Mouse (Mus musculus) CH12.LX (cell line): ENCODE data around the gene Gm49392.
"Not testable (repeated sequence)": the region's sequence is repeated elsewhere in the genome, so short reads cannot be mapped to it uniquely, and the experiment has no call there.

Source experiments
- CTCF ChIP-seq, 2 experiments: IDR thresholded peaks in 1 of 2; conservative IDR thresholded peaks in 1 of 2; 2 replicates each; pipeline ENCODE4 v1.5.1; 2011 to 2012; ENCODE audit warnings: low read depth in 2 of 2, low read length in 2 of 2, improper control_type of control experiment in 1 of 2, inconsistent platforms in 1 of 2, mild to moderate bottlenecking in 1 of 2, moderate library complexity in 1 of 2
- E2F4 ChIP-seq: IDR thresholded peaks from 2 replicates; pipeline ENCODE4 v1.6.1; 2011; ENCODE audit warnings: low read depth, low read length, improper control_type of control experiment; ENCODE audit not compliant: insufficient replicate concordance
- EP300 ChIP-seq: IDR thresholded peaks from 2 replicates; pipeline ENCODE4 v1.6.1; 2011; ENCODE audit warnings: low read length, improper control_type of control experiment
- HCFC1 ChIP-seq: IDR thresholded peaks from 2 replicates; pipeline ENCODE4 v1.6.1; 2012; ENCODE audit warnings: low read depth, mild to moderate bottlenecking, inconsistent platforms, low read length, improper control_type of control experiment
- JUN ChIP-seq: IDR thresholded peaks from 2 replicates; pipeline ENCODE4 v1.6.1; 2011; ENCODE audit warnings: low read depth, mild to moderate bottlenecking, low read length, improper control_type of control experiment, moderate library complexity; ENCODE audit not compliant: insufficient read depth
- MAFK ChIP-seq: IDR thresholded peaks from 2 replicates; pipeline ENCODE4 v1.6.1; 2011; ENCODE audit warnings: low read length, improper control_type of control experiment; ENCODE audit not compliant: insufficient replicate concordance
- MEF2A ChIP-seq: IDR thresholded peaks from 2 replicates; pipeline ENCODE4 v1.6.1; 2014; ENCODE audit warnings: low read depth, mild to moderate bottlenecking, inconsistent platforms, low read length, improper control_type of control experiment, borderline replicate concordance
- MXI1 ChIP-seq: IDR thresholded peaks from 2 replicates; pipeline ENCODE4 v1.6.1; 2011; ENCODE audit warnings: mild to moderate bottlenecking, low read depth, low read length, improper control_type of control experiment
- NELFE ChIP-seq: IDR thresholded peaks from 2 replicates; pipeline ENCODE4 v1.6.1; 2011; ENCODE audit warnings: low read depth, low read length, improper control_type of control experiment
- POLR2A ChIP-seq: IDR thresholded peaks from 2 replicates; pipeline ENCODE4 v1.6.1; 2011; ENCODE audit warnings: low read depth, mild to moderate bottlenecking, improper control_type of control experiment, low read length
- SMC3 ChIP-seq: IDR thresholded peaks from 2 replicates; pipeline ENCODE4 v1.6.1; 2011; ENCODE audit warnings: low read depth, low read length, improper control_type of control experiment
- TBP ChIP-seq: conservative IDR thresholded peaks from 2 replicates; pipeline ENCODE4 v1.6.1; 2011; ENCODE audit warnings: low read depth, low read length, improper control_type of control experiment
- USF1 ChIP-seq: IDR thresholded peaks from 2 replicates; pipeline ENCODE4 v1.6.1; 2014; ENCODE audit warnings: low read depth, mild to moderate bottlenecking, inconsistent platforms, low read length, improper control_type of control experiment
- ZC3H11A ChIP-seq: IDR thresholded peaks from 2 replicates; pipeline ENCODE4 v1.6.1; 2012; ENCODE audit warnings: low read depth, mild to moderate bottlenecking, inconsistent platforms, low read length, improper control_type of control experiment

DNA sequence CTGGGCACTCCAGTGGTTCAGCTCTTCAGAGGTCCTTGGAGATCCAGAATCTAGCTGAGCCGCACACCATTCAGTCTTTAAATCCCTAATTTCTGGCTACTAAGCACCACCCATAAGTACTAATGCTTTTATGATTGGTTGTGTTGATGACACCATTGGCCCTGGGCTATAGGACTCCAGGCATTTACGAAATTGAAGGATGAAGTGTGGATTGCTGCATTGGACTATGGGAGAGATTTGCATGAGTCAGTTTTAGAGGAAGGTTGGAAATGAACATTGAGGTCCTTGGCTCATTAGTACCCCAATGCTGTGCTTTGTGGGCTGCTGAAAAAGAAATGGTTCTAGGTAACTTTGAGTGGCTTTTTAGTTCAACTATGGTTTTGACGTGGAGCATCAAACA, 45.2 kb upstream of the Gm49392 start, which contains the start of gene Tpbpa:
- not testable (repeated sequence) for TF ChIP-seq NELFE; MXI1; SMC3; EP300; HCFC1; MAFK; CTCF (conservative IDR thresholded peaks at IDR 0.05 in 1 of 2, IDR thresholded peaks at IDR 0.05 in 1 of 2; ENCODE audit: low read depth in 2 of 2, low read length in 2 of 2); E2F4; JUN; POLR2A; USF1; TBP; MEF2A; ZC3H11A
